Mouse (Mus musculus) kidney, adult 11 months (tissue): ENCODE measurements around the gene Tbc1d14.

Experiments used
- DNase-seq: peaks from one replicate; pipeline ENCODE4 v3.0.0; 2022

Tbc1d14 gene

GRCm38 (mm10) chr5:36493919-36494318, 99.2 kb downstream of the Tbc1d14 start:
- DNase-seq = no peak

- peak; percentile 49 for DNase-seq
These were observed 103.9 kb downstream of the Tbc1d14 start for GRCm38 (mm10) chr5:36489225-36489624.

GRCm38 (mm10) chr5:36485306-36485705, 107.8 kb downstream of the Tbc1d14 start:
- DNase-seq = no peak

- DNase-seq = peak; percentile 99
These were observed 108.7 kb downstream of the Tbc1d14 start, which contains the start of the genes Tada2b and Ccdc96 for GRCm38 (mm10) chr5:36484171-36484990. TSS of gene Tada2b (minus strand) at chr5:36484285. TSS of gene Ccdc96 (plus strand) at chr5:36484588.

GRCm38 (mm10) chr5:36483203-36484101, 109.6 kb downstream of the Tbc1d14 start:
- DNase-seq = no peak

GRCm38 (mm10) chr5:36481114-36481513, 112.0 kb downstream of the Tbc1d14 start:
- no peak for DNase-seq

- DNase-seq = no peak
These were observed 112.7 kb downstream of the Tbc1d14 start for GRCm38 (mm10) chr5:36480398-36480797.

GRCm38 (mm10) chr5:36479735-36480134, 113.3 kb downstream of the Tbc1d14 start:
- no peak for DNase-seq

GRCm38 (mm10) chr5:36478540-36479420, 114.3 kb downstream of the Tbc1d14 start:
- DNase-seq = no peak

- no peak for DNase-seq
These were observed 115.6 kb downstream of the Tbc1d14 start for GRCm38 (mm10) chr5:36477486-36477885.

GRCm38 (mm10) chr5:36474283-36474682, 118.8 kb downstream of the Tbc1d14 start:
- DNase-seq = peak; percentile 60

- no peak for DNase-seq
These were observed 120.0 kb downstream of the Tbc1d14 start for GRCm38 (mm10) chr5:36472876-36473655.

GRCm38 (mm10) chr5:36471206-36471605, 121.9 kb downstream of the Tbc1d14 start:
- DNase-seq = peak; percentile 77

- no peak for DNase-seq
These were observed 127.2 kb downstream of the Tbc1d14 start for GRCm38 (mm10) chr5:36465889-36466288.

- peak; percentile 100 for DNase-seq
These were observed 128.1 kb downstream of the Tbc1d14 start, which contains the start of gene Grpel1 for GRCm38 (mm10) chr5:36464709-36465661. TSS of gene Grpel1 (plus strand) at chr5:36464998.

GRCm38 (mm10) chr5:36463391-36463790, 129.7 kb downstream of the Tbc1d14 start:
- DNase-seq = no peak

GRCm38 (mm10) chr5:36462810-36463209, 130.3 kb downstream of the Tbc1d14 start:
- peak; percentile 74 for DNase-seq

- no peak for DNase-seq
These were observed 131.8 kb downstream of the Tbc1d14 start for GRCm38 (mm10) chr5:36461231-36461630.

GRCm38 (mm10) chr5:36460712-36461111, 132.4 kb downstream of the Tbc1d14 start:
- no peak for DNase-seq

- DNase-seq = no peak
These were observed 134.2 kb downstream of the Tbc1d14 start for GRCm38 (mm10) chr5:36458926-36459325.
